Mouse (Mus musculus) gastrocnemius, postnatal 10 days (tissue): ENCODE results near the gene Kcnh4. TPM values are rescaled to one million over a fixed set of nuclear protein-coding genes. Genes with fewer than 3 reads are reported as not detected.
A peak's percentile ranks its signal among the peaks of the same experiment; 100 is the strongest.

Experiments used
- DNase-seq: peaks from one replicate; pipeline ENCODE4 v3.0.0; 2021; ENCODE audit warnings: mixed read lengths
- long read RNA-seq, 2 experiments: library from polyadenylated mRNA; stranded (forward); transcript quantifications; one replicate each; pipeline ENCODE4 v2.0.0; 2021
- total RNA-seq, 2 experiments: library from RNA; stranded (reverse); gene quantifications; 2 replicates each; pipeline ENCODE4 v1.2.3; 2021

Kcnh4 gene
- total RNA-seq = not detected
- long read RNA-seq, experiment 1 = 0 reads
- long read RNA-seq, experiment 2, partial matches to known transcripts = 1 of 1 reads
- long read RNA-seq, experiment 2, other reads (novel, unspliced or antisense) = 0 of 1 reads

- no peak for DNase-seq
These were observed at the start of gene Kcnh4 for GRCm38 (mm10) chr11:100759611-100760233. Gene Kcnh4, minus strand, starts transcription at chr11:100759942.

DNA sequence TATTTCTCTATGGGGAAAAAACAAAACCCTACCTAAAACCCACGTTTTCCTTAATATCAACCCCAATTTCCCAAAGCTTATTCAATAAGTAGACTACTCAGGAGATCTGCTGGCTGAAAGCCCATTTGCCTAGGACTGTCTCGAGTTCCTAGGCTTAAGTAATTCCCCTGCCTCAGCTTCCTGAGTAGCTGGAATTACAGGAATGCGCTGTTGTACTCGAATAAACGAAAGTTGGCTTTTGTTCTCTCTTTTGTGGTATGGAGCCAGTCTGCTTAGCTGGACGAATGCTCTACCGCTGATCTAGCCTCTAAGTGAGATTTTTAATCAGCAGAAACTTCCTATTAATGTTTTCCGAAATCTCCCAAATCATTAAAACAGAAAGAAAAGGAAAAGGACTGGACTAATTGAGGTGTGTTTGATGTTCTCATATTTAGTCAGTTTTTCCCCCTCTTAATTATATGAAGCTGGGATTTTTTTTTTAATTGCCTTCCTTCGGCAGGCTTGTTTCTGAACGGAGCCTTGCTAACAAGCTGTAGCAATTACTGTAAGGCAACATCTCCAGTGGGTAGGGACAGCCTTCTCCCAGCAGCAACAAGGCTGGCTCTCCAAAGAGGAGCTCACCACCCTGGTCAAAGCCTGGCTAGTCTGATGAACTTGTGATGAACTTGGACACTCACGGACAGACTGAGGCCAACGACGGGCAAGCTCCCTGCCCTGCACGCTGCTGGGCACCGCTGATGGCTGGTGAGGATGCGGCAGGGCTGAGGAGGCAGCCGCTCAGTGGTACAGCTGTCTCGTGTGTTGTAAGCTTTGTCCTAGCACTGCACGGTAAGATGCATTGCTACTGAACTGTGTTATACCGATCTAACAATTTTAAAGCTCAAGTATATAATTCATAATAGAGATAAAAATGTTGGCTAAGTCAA is 46.9 kb upstream of the Kcnh4 start:
- DNase-seq = no peak

DNA sequence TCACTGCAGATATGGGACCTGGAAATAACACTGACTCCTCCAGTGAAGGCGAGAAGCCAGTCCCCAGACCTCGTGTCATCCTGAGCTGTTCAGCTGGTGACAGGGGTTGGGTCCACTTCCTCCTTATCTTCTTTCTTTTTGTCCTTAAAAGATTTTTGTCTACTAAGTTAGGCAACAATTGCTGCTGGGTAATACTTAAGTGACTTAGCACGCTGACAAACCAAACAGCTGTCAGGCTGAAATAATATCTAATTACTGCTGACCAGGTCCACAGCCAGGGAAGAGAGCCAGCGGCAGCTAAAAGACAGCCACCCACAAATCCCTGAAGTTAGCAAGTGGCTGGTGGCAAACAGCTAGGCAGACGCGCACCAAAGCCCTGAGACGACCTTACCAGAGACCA is 45.8 kb upstream of the Kcnh4 start:
- peak; percentile 68 for DNase-seq

DNA sequence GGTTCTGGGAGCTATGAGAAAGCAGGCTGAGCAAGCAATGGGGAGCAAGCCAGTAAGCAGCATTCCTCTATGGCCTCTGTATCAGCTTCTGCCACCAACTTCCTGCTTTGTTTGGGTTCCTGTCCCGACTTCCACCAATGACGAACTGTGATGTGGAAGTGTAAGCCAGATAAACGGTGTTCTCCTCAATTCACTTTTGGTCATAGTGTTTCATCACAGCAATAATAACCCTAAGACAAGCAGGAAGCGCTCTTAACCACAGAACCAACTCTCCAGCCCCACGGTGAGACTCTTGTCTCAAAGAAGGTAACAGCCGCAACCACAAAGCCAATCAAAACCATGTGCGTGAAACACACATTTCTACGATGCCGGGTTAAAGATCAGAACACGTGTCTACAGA is 44.7 kb upstream of the Kcnh4 start:
- no peak for DNase-seq

DNA sequence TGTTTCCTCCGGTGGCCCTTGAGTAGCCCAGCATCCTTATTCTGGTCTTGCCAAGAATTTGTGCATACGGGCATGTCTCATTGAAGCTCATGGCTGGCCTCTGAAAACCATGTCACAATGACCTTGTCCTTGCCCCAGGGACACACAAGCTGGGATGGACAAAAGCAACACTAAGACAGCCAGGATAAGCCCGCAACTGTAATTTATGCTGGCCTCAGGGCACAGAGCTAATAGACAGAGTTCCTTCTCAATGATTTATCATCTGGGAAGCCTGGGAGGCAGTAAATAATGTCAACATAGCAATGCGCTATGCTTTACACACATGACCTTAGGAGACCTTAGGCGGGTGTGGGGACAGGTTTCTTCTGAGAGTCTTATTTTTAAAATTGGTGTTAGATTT is 39.7 kb upstream of the Kcnh4 start:
- no peak for DNase-seq

GRCm38 (mm10) chr11:100796585-100796984 is 36.8 kb upstream of the Kcnh4 start:
- no peak for DNase-seq

DNA sequence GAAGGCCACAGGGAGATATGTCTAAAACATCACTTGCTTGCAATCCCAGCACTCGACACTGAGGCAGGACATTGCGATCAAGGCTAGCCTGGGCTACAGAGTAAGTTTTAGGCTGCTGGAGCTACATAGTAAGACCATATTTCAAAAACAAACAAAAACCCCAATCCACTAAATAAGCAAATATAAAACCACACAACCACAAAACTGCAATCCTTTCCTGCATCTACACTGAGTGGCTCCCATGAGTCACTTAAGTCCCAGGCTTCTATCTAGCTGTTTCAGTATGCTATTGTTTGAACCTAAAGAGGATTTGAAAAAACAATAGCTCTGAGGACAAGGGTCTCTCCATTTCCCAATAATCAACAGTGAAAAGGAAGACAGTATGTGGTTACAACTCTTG is 35.6 kb upstream of the Kcnh4 start:
- DNase-seq = no peak

DNA sequence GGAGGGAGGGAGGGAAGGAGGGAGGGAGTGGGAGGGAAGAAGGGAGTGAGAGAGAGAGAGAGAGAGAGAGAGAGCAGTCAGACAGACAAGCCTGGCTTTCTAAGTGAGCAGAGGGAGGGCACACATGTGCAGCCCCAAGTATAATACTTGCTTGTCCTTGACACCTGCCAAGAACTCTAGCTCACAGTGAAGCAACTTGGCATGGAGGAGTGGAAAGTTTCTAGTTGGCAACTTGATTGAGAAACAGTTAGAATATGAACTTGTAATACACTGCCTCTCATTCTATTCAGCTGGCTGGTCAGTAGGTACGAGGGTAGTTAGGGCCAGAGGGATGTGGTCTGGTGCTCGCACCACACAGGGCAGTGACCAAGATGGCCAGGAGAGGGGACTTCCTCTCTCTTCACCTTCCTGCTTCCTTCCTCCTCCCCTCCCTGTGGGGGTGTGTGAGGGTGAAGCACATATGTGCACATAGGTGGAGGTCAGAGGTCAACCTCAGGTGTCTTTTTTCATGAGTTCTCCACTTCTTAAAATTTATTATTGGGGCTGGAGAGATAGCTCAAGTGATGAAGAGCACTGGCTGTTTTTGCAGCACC is 31.8 kb upstream of the Kcnh4 start:
- DNase-seq = no peak

- peak; percentile 79 for DNase-seq
These were observed 30.9 kb upstream of the Kcnh4 start for GRCm38 (mm10) chr11:100790644-100791043.

DNA sequence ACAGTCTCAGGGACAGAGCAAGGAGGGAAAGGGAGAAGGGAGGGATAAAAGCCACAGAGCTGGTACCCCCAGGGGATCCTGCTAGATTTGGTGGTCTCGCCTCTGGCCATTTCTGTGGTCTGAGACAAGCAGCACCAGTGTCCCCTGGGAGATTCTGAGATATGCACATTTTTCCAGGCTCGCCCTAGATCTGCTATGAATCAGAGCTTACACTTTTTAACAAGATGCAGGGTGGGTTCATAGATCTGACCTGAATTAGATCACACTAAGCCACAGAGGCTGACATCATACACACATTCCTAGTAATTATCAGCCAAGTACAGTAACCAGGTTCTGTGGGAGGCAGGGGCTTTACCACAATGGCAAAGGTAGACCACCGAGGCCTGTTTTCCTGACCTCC is 30.0 kb upstream of the Kcnh4 start:
- no peak for DNase-seq

DNA sequence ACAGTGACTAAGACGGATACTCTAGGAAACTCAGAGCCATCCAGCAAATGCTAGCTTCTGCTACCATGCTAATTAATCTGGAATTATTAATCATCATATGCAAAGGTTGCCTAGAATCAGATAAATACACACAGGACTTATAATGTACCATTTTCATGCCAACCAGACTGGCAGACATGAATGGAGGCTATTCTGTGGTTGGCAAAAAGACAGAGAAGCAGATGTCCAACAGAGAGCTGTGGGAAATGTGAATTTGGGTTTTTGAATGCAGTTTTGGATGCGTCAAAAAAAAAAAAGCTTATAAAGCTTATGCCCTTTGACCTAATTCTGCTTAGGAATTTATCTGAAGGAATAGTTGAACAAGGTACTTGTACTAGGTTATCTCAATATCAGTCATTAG is 26.0 kb upstream of the Kcnh4 start:
- DNase-seq = no peak

DNA sequence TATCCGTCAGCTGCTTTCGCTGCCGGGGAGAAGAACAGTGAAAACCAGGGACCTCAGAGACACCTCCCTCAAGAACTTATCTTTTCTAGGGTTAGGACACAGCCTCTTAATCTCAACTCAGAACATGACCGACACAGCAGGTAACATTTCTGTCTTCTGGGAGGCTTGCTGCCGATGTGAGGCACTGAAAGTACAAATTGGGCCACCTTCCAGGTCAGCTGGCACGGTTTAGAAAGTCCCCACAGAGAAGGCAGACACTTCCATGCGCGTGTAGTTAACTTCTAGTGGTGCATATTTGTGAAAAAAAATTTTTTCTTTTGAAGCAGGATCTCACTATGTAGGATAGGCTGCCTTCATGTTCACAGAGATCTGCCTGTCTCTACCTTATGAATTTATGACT is 24.5 kb upstream of the Kcnh4 start:
- no peak for DNase-seq

DNA sequence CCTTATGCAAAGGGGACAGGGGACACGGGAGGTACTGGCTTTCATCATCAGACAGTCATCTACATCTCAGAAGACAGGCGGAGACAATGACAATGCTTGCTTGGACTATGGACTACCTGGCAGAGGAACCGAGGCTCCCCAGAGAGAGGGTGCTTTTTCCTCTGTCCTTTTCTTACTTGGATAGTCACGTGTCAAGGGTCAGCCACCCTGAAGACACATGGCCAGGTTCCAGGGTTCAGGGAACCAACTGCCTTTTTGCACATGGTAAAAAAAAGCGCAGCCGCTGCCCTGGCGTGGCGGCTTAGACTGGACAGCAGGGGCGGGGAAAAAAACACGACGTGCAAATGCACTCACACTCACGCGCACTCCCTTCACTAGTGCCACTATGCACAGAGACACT is 22.8 kb upstream of the Kcnh4 start:
- no peak for DNase-seq

DNA sequence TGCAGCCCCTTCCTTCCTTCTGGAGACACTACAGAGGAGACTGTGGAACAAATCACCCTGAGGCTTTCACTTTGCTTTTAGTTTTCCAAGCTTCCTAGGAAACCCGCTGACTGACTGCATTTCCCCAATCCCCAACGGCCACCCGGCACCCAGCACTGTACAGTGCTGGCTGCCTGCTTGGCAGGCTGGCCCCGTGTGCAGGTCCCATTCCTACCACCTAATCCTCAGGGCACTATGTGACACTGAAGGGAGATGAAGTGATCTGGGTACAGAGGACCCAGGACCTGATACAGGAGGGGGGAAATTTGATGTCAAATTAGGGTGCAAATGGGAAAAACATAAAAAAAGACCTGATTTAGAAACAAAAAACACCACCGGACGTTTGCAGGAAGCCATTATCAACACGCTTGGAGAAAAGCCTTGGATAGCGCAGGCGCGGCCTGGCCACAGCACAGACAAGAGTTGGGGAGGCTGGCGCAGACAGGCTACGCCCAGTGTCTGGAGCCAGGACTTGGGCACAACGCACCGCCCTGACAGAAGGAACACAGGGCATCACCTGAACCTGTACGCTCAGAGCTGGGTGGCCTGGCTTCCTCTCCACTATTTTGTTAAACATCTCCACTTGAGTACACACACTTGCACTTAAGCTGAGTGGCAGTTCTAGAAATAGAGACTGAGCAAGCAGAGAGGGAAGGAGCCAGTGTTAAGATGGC is 22.2 kb upstream of the Kcnh4 start:
- DNase-seq = no peak

DNA sequence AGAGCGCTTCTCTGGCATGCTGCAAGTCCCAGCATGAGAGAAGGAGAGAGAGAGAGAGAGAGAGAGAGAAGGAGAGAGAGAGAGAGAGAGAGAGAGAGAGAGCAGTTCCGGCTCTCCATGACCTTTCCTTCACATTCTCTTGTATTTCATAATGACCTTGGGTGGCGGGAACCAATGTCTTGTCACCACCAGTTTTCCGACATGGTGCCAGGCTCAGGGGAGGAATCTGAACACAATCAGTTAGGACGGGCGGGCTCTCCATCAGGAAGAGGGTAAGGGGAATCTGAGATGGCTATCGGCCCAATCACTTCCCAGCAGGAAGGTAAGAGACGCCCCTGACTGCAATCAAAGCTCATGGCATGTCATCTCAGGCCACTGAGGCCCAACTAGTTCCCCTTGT is 20.5 kb upstream of the Kcnh4 start:
- DNase-seq = no peak

DNA sequence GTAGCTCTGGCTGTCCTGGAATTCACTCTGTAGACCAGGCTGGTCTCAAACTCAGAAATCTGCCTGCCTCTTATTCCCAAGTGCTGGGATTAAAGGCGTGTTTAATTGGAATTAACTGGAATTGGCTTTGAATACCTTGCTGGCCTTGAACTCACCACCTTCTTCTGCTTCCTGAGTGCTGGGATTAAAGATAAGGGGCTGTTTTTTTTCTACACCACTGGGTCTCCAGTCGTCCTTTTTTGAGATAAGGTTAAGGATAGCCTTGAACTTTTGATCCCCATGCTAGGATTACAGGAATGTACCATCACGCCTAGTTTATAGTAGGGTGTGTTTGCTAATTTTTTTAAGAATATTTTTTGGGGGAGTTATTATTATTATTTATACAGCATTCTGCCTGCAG is 18.3 kb upstream of the Kcnh4 start:
- no peak for DNase-seq

- DNase-seq = no peak
These were observed 16.2 kb upstream of the Kcnh4 start for GRCm38 (mm10) chr11:100775921-100776320.

- DNase-seq = no peak
These were observed 14.5 kb upstream of the Kcnh4 start for GRCm38 (mm10) chr11:100774261-100774660.

DNA sequence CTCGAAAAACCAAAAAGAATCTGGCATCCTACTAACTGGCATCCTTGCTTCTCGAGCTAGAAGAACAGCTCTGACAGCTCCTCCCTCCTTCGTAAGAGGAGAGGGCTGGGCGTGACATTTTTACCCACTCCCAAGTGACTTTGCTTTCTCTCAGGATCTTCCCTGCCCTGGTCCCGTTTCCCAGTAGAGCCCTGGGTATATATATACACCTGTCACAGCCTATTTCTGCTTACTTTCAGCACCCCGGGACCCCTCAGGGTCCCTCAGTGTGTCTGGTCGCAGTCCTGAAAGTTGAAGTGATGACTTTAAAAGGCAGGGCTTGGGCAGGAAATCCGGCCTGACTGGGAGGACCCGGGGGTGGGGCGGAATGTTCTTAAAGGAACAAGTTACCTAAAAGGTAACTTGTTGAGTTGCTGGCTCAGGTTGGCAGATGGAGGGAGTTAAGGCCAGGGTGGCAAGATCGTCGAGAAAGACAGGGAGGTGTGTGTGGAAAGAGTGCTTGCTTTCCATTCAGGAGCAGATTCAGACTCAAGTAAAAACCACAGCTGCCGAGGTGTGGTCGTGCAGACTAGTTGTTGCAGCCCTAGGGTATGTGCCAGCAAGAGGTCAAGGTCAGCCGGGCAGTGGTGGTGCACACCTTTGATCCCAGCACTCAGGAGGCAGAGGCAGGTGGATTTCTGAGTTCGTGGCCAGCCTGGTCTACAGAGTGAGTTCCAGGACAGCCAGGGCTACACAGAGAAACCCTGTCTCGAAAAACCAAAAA is 11.1 kb upstream of the Kcnh4 start, which contains the start of gene Ghdc:
Gene Ghdc, minus strand, starts transcription at position 312 of the 763 bp plus-strand sequence.
- peak; percentile 76 for DNase-seq

GRCm38 (mm10) chr11:100769980-100770379 is 10.2 kb upstream of the Kcnh4 start:
- no peak for DNase-seq

DNA sequence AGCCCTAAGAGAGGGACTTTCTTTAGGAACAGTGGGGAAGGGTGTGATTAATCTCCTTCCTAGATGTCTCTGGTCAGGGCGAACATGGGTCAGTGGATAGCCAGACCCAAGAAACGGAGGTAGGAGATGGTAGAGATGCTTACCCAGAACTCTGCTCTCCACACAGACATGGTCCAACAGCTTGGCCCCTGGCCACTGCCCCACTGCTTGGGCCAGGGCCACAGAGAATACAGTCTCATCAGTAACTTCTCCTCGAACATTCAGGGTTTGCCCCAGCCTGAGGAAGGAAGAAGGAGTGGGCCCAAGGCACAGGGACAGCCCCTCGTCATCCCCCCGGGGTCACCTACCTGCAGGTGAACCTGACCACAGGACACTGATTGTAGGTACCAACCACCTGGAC is 8.1 kb upstream of the Kcnh4 start:
- no peak for DNase-seq

GRCm38 (mm10) chr11:100766726-100767125 is 7.0 kb upstream of the Kcnh4 start:
- DNase-seq = no peak
